Mouse (Mus musculus) embryonic fibroblast, embryonic 13.5 days (primary cell): ENCODE measurements around the gene Pglyrp1.

ENCODE experiments used
- CTCF ChIP-seq: IDR thresholded peaks from 2 replicates; pipeline ENCODE4 v1.5.1; 2011; ENCODE audit warnings: mild to moderate bottlenecking, control low read depth, low read length, moderate library complexity, borderline replicate concordance; ENCODE audit not compliant: insufficient read depth
- POLR2A ChIP-seq: IDR thresholded peaks from 2 replicates; pipeline ENCODE4 v1.6.1; 2011; ENCODE audit warnings: low read depth, mild to moderate bottlenecking, control low read depth, low read length, moderate library complexity

GRCm38 (mm10) chr7:18896536-18896935 lies 25.4 kb downstream of the Pglyrp1 start:
- TF ChIP-seq CTCF: peak; percentile 42; the same call in 1 of the 2 replicates
- TF ChIP-seq POLR2A: no peak
